Mouse (Mus musculus) adrenal gland, postnatal 25 days (tissue): ENCODE measurements around the gene Pak3. TPM values are rescaled to one million over a fixed set of nuclear protein-coding genes. Genes with fewer than 3 reads are reported as not detected.
"Not testable (repeated sequence)": the region's sequence is repeated elsewhere in the genome, so short reads cannot be mapped to it uniquely, and the experiment has no call there.

ENCODE experiments used
- DNase-seq: peaks from one replicate; pipeline ENCODE4 v3.0.0; 2021; ENCODE audit warnings: mixed read lengths
- long read RNA-seq: library from polyadenylated mRNA; stranded (forward); transcript quantifications from one replicate; pipeline ENCODE4 v2.0.0, GENCODE M21; 2021
- total RNA-seq: library from RNA; stranded (reverse); gene quantifications from 2 replicates; pipeline ENCODE4 v1.2.3, GENCODE M21; 2021

Gene Pak3
- total RNA-seq, result 18.3 and 19.6 TPM in 2 replicates
- long read RNA-seq, full-length matches to known transcripts, result 1 of 15 reads
- long read RNA-seq, partial matches to known transcripts, result 2 of 15 reads
- long read RNA-seq, other reads (novel, unspliced or antisense), result 12 of 15 reads

GRCm38 (mm10) chrX:143518168-143518901, at the start of gene Pak3:
Gene Pak3, plus strand, starts transcription at chrX:143518591.
- peak; percentile 4 for DNase-seq

GRCm38 (mm10) chrX:143482866-143483265, 35.5 kb upstream of the Pak3 start:
- peak; percentile 87 for DNase-seq

DNA sequence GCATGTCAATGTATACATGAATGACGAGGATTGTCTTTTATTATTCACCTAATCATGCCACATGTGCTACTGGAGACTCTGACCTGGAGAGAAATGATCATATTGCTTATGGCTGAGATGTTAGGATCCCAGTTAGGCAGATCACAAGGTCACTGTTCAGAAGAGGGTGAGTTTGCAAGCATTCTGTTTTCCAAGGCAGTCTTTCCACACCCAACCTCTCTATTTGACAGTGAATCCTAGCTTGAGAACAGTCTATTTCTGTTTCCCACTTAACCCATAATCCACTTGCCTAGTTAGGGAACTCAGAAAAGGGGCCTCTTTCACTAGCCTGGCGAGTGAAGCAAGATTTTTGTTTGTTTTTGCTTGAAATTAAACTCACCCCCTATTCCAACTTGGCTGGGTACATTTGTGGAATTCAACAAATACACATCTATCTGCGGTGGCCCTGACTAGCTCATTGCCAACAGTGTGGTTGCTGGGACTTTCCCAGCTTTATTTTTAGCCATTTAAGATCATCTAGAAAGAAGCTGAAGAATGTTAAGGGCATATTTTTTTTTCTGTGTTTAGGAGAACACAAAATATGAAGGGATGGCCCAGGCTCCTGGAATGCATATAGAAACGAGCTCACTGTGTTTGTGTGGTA, 17.2 kb upstream of the Pak3 start:
- no peak for DNase-seq

- DNase-seq, result no peak
Measured at GRCm38 (mm10) chrX:143501776-143502365, 16.5 kb upstream of the Pak3 start.

GRCm38 (mm10) chrX:143518917-143519316, 526 bp downstream of the Pak3 start:
- DNase-seq, result no peak

- DNase-seq, result not testable (repeated sequence)
Measured at GRCm38 (mm10) chrX:143519454-143519853, 1.1 kb downstream of the Pak3 start.

DNA sequence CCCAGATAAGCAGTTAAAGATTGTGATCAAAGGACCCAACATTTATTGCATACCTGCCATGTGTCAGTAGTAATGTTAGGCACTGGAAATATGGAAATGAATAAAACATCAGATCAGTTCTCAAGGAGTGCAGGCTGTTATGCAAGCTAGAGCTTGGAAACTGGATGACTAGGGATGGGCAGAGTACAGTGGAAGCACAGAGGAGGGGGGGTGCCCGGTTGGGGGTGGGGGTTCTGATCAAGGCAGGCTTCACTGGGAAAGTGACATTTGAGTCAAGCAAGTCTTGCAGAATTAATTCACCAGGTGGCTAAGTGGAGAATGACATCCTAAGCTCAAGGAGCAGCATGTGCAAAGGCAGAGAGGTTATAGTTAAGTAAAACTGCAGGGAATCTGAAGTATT, 1.8 kb downstream of the Pak3 start:
- no peak for DNase-seq

GRCm38 (mm10) chrX:143532331-143532730, 13.9 kb downstream of the Pak3 start:
- DNase-seq, result no peak

- DNase-seq, result no peak
Measured at GRCm38 (mm10) chrX:143533574-143533973, 15.2 kb downstream of the Pak3 start.

- no peak for DNase-seq
Measured at GRCm38 (mm10) chrX:143542756-143543155, 24.4 kb downstream of the Pak3 start.

GRCm38 (mm10) chrX:143543186-143543793, 24.9 kb downstream of the Pak3 start:
- DNase-seq, result peak; percentile 3

GRCm38 (mm10) chrX:143573691-143574090, 55.3 kb downstream of the Pak3 start:
- DNase-seq, result no peak

- DNase-seq, result no peak
Measured at GRCm38 (mm10) chrX:143579925-143580324, 61.5 kb downstream of the Pak3 start.

- no peak for DNase-seq
Measured at GRCm38 (mm10) chrX:143580458-143580959, 62.1 kb downstream of the Pak3 start.

GRCm38 (mm10) chrX:143606877-143607449, 88.6 kb downstream of the Pak3 start:
- no peak for DNase-seq

DNA sequence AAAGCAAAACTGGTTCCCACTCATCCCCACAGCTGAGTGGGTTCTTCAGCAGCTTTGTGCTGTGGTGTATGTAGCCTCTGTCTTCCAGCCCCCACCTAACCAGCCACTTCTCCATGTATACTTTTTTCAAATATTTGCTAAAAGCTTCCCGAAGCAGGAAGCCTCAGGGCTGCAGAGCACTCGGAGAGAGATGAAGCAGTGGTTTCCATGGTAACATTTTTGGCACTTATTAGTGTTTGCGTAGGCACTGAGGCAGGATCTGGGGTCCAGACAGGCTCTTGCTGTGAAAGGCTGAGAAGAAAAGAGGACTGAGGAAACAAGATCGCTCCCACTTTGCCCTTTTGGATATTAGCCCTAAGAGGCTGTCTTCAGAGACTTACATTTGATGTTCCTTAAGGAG, 100.3 kb downstream of the Pak3 start:
- no peak for DNase-seq

DNA sequence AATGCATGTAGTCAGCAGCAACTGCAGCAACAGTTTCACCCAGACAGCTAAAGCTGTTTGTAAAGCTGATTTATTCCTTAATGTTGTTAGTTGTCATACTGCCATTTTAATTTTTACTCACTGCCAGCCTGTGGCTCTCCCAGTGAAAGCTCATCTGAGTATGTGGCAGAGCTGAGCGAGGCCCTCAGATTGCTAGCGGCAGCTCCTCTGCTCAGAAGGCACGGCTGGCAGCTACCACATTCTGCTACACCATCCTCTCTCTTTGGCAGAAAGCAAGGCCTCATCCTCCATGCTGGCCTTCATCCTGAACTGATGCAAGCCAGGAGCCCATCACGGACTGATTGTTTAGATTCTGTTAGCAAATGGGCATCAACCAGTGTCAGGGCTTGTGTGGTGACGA, 109.4 kb downstream of the Pak3 start:
- no peak for DNase-seq

DNA sequence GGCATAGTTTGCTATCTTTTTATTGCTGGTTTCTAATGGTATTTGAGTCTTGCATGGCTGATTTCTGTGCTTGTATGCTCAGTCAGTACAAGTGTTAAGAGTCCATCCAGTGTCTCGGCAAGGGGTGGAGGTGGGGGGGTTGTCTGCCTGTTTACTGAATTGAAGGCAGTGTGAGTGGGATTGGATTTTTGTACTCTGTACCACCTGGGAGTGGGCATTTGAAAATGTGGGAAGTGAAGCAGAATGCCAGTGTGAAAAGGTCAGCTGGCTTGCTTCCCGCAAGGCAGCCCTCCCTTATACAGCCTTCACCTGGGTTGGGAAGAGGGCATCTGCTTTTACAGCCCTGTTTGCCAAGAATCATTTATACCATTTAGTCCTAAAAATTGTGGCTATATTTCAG, 125.5 kb downstream of the Pak3 start:
- no peak for DNase-seq

- no peak for DNase-seq
Measured at GRCm38 (mm10) chrX:143644807-143645206, 126.4 kb downstream of the Pak3 start.

GRCm38 (mm10) chrX:143654308-143655176, 136.2 kb downstream of the Pak3 start:
- no peak for DNase-seq

GRCm38 (mm10) chrX:143655177-143655492, 136.7 kb downstream of the Pak3 start:
- DNase-seq, result no peak
